Mouse (Mus musculus) cerebellum, adult 2 months (tissue): ENCODE measurements around the gene Fer.

Experiments used
- CTCF ChIP-seq: fragments of 200-500 bp; IDR thresholded peaks from 2 replicates; pipeline ENCODE4 v1.5.1; 2011; ENCODE audit warnings: low read depth, mild to moderate bottlenecking, control low read depth, low read length, moderate library complexity, borderline replicate concordance; ENCODE audit not compliant: insufficient read depth
- POLR2A ChIP-seq: fragments of 200-500 bp; IDR thresholded peaks from 2 replicates; pipeline ENCODE4 v1.6.1; 2011; ENCODE audit warnings: low read length, control low read depth, borderline replicate concordance; ENCODE audit not compliant: insufficient read depth

GRCm38 (mm10) chr17:63871773-63872172, 8.9 kb downstream of the Fer start:
- TF ChIP-seq CTCF (no peak), POLR2A (no peak)
